Mouse (Mus musculus) right cerebral cortex, postnatal 4 days (tissue): Measurements from ENCODE around the gene Hydin.
"Not testable (repeated sequence)": the region's sequence is repeated elsewhere in the genome, so short reads cannot be mapped to it uniquely, and the experiment has no call there.

Experiments
- DNase-seq: peaks from one replicate; pipeline ENCODE4 v3.0.0-alpha.2; 2022

Gene Hydin

DNA sequence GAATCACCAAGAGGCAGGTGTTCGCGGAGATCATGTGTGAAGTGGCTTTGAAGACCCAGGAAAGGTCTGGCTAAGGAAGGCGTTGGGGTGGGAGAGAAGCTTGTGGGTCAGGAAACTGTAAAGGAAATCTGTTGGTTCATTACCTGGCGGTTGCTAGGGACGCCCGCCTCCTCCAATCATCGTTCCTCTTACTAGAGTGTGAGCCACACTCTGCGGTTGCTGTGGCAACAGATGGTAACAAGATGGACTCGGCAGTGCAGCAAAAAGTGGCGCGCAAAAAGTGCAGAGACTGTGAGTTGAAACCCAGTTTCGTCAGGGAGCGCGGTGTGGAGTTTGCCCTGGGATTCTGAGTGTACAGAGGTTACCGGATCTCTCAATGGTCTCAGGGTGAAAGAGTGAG lies at the start of gene Hydin:
Gene Hydin (plus strand): TSS at position 237 of the 400 bp plus-strand sequence.
- DNase-seq: peak; percentile 88

DNA sequence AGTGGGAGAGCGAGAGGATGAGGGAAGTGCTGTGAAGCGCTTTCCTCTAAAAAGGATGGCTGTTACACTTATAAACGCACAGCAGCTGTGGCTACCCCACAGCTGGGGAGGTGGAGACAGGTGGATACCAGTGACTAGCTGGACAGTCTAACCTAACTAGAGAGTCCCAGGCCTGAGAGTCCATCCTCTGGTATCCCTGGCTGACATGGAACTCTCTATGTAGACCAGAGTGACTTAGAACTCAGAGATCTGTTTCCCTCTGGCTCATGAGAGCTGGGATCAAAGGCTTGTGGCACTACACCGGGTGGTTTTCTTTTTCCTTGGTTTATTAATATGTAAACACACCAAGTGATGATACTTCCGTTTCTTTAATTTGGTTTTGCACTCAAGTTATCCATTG lies 49.6 kb upstream of the Hydin start:
- DNase-seq: no peak

DNA sequence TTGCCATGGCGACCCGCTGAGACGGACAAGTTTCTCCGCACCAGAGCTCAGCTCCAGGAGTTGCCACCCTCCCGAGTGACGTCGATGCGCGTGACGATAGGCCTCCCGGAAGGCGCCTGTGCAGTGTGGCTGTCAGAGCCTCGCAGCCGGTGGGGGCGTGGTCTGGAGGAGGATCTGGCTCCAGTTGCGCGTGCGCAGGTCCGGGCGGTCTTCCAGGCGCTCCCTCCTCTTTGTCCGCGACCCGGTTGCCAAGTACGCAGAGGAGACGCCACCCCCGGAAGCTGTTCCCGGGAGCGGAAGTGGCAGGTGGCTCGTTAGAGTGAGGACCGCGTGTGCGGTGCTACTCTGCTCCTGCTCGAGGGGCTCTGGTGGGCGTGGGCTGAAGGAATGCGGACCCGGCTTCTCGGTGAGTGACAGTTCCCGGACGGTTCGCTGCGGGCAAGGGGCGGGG lies 49.1 kb upstream of the Hydin start:
- peak; percentile 100 for DNase-seq

DNA sequence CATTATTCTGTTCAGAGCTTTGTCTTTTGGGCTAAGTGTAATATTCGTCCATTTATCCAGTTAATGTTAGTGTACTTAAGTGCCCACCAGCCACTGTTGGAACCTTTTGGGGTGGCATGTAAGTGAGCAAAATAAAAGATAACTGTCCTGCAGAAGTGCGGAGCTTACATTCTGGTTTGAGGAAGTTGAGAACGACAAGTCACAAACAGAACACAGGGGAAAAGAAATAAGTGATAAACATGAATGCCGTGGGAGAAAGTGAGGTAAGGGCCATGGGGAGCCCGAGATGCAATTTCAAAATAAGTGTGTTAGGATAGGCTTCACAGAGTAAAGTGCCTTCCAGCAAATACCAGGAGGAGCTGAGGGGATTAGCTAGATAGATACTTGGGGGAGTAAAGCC lies 48.3 kb upstream of the Hydin start:
- no peak for DNase-seq

DNA sequence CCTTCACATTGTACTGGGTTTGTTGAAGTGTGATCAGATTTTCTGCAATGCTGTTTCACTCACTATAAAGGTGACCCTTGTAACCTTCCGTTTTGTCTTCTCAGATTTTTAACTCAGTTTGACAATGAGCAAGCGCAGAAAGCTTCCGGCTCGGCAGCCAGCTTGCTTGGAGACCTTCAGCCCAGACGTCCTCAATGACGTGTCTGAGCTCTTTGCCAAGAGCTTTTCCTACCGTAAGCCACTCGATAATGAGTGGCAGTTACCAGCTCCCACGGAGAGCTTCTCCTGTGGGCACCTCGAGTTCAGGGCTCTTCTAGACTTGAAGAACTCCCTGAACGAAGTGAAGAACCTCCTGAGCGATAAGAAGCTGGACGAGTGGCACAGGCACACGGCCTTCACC lies 45.8 kb upstream of the Hydin start:
- no peak for DNase-seq

DNA sequence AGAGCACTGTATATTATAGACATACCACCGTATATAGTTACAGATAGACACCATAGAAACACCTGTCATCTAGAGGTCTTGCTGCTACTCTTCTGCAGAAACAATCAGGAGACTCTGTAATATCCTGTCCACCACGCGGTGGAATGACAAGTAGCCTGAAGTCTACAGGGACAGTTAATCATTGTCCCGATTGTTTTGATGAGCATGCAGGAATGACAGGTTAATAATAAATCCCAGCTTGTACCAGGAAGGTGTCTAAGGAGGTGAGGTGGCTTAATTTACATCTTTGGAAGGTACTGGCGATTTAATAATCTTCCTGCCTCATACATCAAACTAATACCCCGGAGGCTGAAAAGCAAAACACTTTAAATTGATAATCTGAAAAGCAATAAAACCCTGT lies 36.0 kb upstream of the Hydin start:
- DNase-seq: no peak

DNA sequence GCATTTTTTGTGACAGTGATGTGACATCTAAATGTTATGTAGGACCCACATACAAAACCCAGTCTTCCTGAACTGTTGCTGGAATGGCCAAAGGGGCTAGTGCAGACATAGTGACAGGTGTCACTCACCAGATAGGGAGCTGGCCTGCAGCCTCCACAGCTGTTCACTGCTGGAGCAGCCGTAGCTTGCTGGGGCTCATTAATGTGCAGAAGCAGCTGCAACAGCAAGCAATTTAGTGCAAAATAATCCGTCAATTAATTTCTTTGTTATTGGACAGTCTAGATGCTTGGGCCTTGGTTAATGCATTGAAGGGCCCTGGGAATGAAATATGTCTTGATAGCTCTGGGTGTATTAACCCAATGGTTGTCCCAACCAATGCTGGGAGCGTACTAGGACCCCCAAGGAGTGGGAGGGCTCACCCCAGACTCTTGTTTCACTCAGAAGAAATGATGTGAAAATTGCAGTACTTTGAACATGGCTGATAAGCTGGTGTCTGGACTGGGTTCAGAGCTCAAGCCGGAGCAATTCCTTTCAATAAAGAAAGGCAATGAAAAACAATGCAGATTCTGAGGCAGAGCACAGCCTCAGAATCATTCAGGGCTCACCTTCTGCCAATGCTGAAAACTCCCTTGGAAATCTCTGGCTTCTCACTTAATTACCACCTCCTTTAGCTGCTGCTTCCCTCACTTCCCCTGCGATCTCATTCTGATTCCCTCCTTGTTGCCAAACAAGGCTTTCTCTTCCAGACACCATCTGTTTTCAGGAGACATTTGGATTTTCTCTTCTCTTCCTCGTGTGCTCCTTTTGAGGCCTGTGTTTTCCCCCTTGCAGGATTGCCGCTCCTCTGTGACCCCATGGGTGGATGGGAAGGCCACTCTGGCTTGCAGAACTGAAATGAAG lies 24.2 kb upstream of the Hydin start:
- no peak for DNase-seq

DNA sequence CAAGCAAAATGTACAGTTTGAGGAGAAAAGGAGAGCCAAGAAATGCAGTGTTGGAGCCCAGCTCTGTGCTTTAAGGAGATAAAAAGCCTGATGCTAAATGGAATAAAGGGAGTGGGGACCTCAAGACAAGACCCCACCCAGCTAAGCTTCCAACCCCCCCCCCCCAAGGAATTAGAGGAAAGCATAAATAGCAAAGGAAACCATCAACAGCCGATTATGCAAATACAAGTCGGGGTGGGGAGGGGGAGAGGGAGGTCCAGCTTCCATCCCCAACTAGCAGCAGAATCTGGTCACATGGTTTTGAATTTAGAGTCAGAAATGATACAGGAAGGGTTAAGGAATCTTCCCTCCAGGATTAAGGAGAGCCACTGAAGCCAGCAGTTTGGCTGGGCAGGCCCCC lies 22.2 kb upstream of the Hydin start:
- DNase-seq: no peak

DNA sequence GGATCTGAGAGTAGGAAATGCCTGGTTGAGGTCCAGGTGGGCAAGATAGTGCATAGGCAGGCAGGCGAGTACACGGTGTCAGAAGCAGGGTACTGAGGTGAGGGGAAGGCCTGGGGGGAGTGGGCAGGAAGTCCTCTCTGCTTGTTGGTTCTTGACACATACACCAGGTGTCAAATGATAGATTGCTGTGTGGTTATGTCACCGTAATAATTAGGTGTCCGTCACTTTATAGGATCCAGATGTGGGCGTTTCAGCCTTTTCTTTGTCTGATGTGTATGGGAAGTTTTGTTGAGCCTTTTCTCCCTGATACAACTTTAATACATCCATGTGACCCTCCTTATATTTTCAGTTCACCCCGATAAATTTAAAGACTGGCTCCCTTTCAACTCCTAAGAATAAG lies 19.5 kb upstream of the Hydin start:
- no peak for DNase-seq

DNA sequence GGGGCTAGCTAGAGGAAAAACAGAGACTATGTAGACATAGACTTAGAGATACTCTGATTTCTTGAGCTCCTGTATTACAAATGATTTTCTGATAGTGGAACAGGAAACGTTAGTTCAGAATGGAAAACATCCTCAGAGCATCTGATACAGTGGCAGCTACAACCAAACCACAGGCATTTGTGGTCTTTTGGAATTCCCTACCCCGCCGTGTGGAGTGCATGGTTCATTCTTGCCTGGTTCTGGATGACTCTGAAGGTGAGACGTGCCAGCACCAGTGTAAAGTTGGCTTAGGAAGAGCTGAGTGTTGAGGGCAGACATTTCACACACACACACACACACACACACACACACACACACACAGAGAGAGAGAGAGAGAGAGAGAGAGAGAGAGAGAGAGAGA lies 12.8 kb upstream of the Hydin start:
- DNase-seq: no peak

DNA sequence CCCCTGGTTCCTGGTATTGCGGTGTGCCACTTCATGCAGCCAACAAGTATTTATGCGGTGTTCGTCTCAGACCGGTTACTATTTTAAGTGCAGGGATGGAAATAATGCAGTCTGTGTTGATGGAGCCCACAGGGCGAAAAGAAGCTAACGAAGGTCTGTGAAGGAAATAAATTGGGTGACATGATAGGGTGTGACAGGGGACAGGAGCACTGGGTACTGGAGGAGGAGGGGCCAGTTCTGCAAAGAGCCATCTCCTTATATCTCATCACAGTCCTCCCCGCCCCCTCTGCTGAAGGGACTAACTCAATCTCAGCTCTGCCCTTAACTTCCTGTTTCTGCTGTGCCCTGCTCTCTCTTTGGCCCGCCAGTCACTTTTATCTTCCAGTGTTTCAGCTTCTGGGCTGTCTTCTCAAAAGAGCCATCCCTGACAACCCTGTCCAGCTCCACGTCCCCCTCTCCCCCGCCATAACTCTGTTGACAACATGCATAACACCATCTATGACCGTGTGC lies 926 bp upstream of the Hydin start:
- no peak for DNase-seq

DNA sequence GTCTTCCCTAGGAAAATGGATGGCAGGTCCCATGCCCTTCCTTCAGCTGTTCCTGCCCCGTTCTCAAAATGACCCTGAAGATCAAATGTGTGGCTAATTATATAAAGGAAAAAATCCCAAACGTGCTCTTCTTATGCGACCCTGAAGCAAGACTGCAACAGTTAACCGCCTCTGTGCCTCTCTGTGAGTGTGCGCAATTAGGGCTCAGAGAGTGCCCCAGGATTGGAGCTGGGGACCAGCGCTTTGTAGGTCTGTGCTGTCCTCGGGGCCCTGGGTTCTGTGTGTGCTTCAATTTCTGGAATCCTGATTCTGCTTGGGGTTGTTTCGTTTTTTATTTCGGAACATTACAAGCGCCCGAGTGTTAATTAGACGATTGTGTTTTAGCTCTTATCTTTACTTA lies 491 bp downstream of the Hydin start:
- DNase-seq: no peak

DNA sequence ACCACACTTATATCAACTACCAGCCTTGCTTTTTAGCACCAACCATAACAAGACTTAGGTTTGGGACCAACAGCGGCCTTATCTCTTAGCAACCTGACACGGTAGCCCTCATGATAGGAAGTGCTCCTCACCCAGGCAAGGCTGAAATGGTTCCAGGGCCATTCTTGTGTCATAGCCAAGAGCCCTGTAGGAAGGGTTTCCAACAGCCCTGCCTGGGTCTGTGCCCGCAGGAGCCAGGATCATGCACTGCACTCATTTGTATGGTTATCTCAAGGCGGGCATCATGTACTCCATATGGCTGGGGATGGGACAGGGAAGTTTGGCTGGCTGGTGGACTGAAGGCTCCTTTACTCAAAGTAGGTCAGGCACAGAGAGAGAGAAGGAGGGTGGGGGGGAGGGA lies 3.9 kb downstream of the Hydin start:
- no peak for DNase-seq

DNA sequence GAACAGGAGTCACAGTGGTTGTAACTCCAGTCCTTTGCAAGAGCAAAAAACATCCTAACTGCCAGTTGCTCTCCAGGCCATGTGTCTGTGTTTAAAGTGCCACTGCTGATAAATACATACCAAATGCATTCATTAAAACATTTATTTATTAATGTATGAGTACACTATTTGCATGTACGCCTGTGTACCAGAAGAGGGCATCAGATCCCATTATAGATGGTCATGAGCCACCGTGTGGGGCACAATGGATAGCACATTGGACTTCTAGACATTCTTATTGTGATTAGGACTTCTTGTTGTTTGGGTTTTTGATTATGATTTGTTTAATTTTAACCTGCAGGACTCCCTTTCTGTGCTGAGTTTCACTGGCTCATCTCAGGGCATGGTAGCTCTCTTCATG lies 6.6 kb downstream of the Hydin start:
- no peak for DNase-seq

DNA sequence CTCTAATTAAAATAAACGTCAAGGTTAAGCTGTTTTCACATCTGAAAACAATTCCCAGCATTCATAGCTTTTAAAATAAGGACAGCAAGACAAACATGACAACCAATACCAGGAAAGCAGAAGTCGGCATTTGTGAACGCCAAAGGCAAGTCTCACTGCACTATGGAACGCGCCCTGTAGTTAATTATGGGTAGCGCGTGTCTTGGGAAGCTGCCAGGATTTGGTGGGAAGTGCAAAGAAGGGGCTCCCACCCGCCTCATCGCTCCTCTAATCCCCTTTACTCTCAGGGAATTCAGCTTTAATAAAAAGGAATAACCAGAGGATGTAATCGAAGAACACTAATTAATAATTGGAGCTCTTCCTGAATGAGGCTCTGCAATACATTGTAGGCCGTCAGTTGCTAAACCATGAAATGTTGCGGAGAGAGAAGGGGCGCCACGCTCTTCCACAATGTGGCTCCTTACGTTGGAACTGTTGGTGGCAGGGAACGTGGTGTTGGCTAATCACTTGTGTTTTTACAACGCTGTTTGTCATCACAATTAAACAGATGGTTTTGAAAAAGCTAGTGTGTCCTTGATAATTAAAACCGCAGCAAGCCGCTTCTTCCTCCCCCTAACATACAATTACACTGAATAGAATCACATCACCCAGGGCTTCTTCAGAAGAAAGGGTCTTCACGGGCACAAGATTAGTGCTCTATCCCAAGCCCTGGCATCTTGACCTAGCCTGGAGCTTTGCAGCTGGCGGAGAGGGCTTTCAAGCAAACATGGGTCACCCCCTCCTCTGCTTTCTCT lies 8.9 kb downstream of the Hydin start:
- DNase-seq: peak; percentile 57

DNA sequence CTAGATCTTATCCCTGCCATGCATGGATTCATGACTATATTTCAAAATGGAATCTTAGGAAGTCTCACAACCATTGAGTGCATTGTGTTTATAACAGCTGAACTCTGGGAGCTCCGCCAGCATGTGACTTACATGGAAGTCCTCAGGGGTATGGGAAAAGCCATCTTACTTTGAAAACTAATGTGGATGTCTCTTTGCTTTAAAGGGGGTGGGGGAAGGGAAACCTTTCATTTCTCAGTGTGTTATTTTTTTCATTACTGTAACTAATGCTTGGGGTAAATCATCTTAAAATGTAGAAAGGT lies 9.4 kb downstream of the Hydin start:
- DNase-seq: no peak

DNA sequence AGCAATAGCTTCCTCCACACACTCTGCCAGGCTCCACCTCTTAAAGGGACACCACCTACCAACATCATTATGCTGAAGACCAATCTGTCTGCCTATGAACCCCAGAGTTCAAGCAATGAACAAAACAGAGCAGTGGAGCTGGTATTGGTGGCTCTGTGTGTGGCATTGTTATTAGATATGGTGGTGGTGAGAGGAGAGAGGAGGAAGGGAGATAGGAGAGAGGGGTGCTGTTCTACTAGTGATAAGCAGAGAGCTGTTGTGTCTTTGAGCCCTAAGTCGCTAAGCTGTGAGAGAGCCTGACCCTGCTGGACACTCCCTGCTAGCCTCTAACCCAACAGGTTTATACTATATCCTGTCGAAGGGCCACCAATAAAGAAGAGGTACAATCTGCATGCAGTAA lies 45.9 kb downstream of the Hydin start:
- DNase-seq: no peak

DNA sequence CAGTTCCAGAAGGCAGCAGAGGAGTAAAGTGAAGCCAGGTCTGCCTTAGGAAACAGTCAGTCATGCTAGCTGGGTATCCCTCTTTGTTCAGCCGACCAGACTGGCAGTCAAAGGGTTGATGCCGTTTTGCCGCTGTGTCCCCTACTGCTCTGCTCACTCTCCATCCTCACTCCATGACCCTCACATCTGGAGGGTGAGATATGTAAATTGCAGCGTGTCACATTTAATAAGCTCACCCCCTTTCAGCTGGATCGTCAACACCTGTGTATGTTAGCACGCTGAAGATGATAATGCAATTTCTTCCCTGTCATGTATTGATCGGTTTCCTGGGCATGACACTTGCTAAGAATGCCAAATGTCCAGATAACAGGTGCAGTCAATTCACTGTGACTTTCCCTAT lies 49.0 kb downstream of the Hydin start:
- DNase-seq: no peak

DNA sequence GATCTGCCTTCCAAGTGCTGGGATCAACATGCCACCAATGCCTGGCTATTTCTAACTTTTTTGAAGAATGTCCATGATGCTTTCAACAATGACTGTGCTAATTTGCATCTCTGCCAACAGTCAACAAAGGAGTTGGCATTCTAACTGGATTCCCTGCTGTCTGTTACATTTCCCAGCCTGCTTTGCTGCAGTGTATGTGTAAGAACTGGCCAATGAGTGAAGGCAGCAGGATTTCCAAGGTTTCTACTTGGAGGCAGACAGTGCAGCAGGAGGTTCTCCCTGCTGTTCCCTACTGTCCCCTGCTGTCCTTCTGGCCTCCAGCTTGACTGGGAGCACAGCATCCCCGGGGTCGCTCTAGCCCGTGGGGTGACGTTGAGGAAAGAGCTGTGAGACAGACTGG lies 52.8 kb downstream of the Hydin start:
- no peak for DNase-seq

DNA sequence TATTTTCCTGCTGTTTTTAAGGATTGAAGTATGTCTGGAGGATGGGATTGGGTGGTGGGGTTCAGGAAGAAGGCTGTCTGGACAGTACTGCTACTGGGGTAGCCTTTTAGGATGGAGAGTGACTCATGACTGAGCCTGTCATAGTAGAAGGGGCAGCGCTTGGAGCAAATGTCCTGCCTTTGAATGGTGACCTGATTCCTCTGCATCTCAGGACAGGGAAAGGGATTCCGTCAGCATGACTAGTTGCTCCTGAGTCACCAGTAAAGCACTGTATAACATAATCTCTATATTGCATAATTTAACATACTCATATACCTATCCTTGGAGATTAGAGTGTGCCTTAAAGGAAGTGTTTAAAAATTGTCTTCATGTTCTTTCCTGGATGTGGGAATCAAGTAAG lies 54.7 kb downstream of the Hydin start:
- DNase-seq: no peak

DNA sequence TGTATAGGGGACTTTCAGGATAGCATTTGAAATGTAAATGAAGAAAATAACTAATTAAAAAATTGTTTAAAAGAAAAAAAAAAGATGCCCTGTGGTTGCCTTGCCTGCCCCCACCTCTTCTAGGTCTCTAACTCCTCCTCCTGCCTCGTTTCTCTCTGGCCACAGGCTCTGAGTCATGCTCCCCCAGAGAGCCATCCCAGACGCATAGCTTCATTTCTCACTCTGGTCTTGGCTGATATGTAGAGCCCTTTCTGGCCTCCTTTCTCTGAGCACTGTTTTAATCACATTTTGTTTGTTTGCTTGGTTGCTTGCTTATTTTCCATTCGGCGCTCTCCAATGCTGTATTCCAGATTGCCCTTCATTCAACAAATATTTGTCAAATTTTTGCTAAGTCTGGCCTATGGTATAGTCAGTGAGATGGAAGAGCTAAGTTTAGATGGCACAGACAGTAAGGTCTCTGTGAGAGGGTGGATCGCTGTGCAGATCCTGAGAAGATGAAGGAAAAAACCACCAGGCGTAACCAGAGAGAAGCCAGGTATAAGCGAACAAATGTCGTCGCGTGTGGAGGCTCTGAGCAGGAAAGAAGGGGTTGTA lies 57.3 kb downstream of the Hydin start:
- DNase-seq: no peak

DNA sequence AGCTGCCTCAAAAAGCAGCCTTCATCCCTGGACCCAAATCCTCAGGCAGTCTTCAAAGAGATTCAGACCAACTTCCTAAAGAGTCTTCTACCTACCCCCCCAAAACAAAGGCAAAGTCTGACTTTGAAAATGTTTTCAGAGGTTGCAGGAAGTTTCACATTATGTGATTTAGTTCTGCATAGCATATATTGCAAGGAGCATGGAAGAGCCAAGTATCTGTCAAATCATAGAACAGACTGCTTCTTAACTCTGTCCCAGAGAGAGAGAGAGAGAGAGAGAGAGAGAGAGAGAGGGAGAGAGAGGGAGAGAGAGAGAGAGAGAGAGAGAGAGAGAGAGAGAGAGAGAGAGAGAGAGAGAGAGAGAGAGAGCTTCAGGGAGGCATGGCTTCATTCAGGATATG lies 60.3 kb downstream of the Hydin start:
- not testable (repeated sequence) for DNase-seq

DNA sequence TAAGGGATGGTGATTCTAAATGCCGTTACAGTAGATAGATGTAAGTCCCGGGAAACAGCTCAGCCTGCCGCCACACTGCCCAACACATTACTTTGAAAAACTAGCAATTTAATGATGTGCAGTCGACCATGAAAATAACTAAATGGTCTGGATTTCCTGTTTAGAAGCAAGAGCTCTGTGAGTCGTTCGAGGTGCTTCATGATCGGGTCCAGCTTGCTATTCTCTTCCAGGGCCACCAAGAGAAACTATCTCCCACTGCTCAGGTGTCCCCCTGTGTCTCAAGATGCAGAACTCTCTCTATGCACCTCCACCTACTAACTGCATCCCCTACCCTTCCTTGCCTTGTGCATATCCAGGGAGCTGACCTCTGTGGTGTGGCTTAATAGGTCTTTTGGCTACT lies 66.6 kb downstream of the Hydin start:
- no peak for DNase-seq

DNA sequence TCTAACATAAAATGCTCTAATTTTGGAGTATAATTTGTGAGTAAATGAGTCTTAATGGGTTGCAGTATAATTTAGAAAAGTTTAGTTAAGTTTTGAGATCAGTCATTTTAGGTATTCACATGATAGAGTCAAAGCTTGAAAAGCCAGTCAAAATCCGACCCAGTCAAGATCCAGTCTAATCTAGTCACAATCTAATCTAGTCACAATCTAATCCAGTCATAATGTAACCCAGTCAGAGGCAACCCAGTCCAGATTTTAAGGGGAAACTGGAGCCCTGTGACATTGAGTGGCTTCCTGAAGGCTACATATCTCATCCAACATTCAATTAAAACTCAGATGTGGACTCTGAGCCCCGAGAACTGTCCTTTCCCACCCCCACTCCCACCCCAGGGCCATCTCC lies 72.7 kb downstream of the Hydin start:
- DNase-seq: no peak
